Mouse (Mus musculus) myocyte (in vitro differentiated cells): ENCODE measurements around the gene Sh3d19.

Experiments used
- E2F4 ChIP-seq: IDR thresholded peaks from one replicate; pipeline ENCODE4 v1.6.1; 2011; ENCODE audit warnings: mild to moderate bottlenecking, control low read depth, moderate library complexity; ENCODE audit not compliant: insufficient read depth
- MAX ChIP-seq: IDR thresholded peaks from one replicate; pipeline ENCODE4 v1.6.1; 2011; ENCODE audit warnings: low read depth, mild to moderate bottlenecking, control low read depth
- MYOD1 ChIP-seq, 3 experiments: IDR thresholded peaks; one replicate each; pipeline ENCODE4 v1.6.1; 2011; ENCODE audit warnings: control low read depth in 2 of 3, low read depth in 2 of 3, mild to moderate bottlenecking in 2 of 3, moderate library complexity in 1 of 3; ENCODE audit not compliant: insufficient read length in 2 of 3, control insufficient read depth in 1 of 3
- POLR2A ChIP-seq: IDR thresholded peaks from one replicate; pipeline ENCODE4 v1.6.1; 2011; ENCODE audit warnings: low read depth, mild to moderate bottlenecking, control low read depth, moderate library complexity; ENCODE audit not compliant: insufficient read length
- POLR2AphosphoS2 ChIP-seq: IDR thresholded peaks from one replicate; pipeline ENCODE4 v1.6.1; 2011; ENCODE audit warnings: low read depth, control low read depth; ENCODE audit not compliant: insufficient read length
- REST ChIP-seq: IDR thresholded peaks from one replicate; pipeline ENCODE4 v1.6.1; 2011; ENCODE audit warnings: mild to moderate bottlenecking, control low read depth, moderate library complexity; ENCODE audit not compliant: insufficient read depth, insufficient read length
- USF1 ChIP-seq: IDR thresholded peaks from one replicate; pipeline ENCODE4 v1.6.1; 2011; ENCODE audit warnings: low read depth, mild to moderate bottlenecking, control low read depth, moderate library complexity

- no peak for TF ChIP-seq POLR2AphosphoS2
- no peak for TF ChIP-seq E2F4
- TF ChIP-seq POLR2A = no peak
- TF ChIP-seq MYOD1 (IDR thresholded peaks at IDR 0.05; ENCODE audit: control insufficient read depth in 1 of 3, insufficient read length in 2 of 3, low read depth in 2 of 3) = no peak
- no peak for TF ChIP-seq MAX
- TF ChIP-seq USF1 = no peak
- TF ChIP-seq REST = no peak
These were observed 22.8 kb downstream of the Sh3d19 start for GRCm38 (mm10) chr3:85993744-85994143.
